Mouse (Mus musculus): Measurements from ENCODE around the gene Ap1m2. TPM values are rescaled to one million over a fixed set of nuclear protein-coding genes. Genes with fewer than 3 reads are reported as not detected.
"Not testable (repeated sequence)": the region's sequence is repeated elsewhere in the genome, so short reads cannot be mapped to it uniquely, and the experiment has no call there.

Ap1m2 gene
- polyA plus RNA-seq, 1 experiment from 2014 or later: 53.3 TPM

DNA sequence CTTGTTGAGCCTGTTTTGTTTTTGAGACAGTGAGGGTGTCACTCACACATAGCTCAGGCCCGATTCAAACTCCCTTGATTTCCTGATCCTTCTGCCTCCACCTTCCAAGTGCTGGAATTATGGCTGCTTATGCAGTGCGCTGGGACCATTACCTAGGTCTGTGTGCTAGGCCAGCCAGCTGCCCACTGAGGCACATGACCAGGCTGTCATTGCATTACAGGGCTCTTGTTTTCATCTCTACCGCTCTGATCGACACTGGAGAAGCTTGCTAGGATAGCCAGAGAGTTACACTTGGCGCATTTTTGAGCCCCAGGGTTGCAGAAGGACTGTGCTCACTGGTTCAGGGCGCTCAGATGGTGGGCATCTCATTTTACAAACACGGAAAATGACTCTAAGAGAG is 442 bp downstream of the Ap1m2 start:
- no peaks in the 10 kb centered on the region for H3K4me1 ChIP-seq
- ATAC-seq (ENCODE audit: borderline replicate concordance, extremely low read depth, low FRiP score, low TSS enrichment): no peak
- H3K36me3 ChIP-seq: no peaks in the 10 kb centered on the region
- H3K4me3 ChIP-seq: peak overlapping the region; percentile 50
- no peaks in the 10 kb centered on the region for H3K9me3 ChIP-seq
- peak overlapping the region; percentile 51 for H3K4me2 ChIP-seq
- 0 out of 2 replicates have a peak overlapping the region, but pooled peaks have one; percentile 3 for H3K27ac ChIP-seq
- H3K27me3 ChIP-seq: peaks cover 16% of the 10 kb centered on the region
- H3K9ac ChIP-seq: peak overlapping the region; percentile 44
- 19% methylated on average over 7 of the region's 7 CpGs for WGBS

DNA sequence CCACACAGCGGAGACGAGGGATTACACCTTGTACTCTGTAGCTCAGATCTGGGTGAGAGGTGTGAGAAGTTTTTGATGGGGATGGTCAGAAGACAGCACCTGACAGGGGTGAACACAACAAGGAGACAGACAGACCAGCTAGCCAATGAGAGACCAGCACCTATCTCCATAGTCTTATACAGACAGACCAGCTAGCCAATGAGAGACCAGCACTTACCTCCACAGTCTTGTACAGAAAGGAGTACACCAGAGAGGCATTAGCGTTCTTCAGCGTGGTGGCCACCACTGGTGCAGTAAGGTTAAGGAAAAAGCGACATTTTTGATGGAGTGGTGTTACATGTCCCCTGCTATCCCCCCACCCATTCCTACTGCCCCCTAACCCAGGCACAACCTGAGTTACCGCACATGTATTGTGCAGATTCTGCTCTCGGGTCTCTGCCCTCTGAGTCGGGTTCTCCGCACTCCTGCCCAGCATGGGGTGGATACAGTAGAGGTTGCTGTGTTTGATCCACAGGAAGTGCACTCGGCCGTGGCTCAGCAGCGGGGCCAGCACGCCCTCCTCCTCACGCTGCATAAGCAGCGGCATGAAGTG is 2.9 kb downstream of the Ap1m2 start:
- Histone ChIP-seq H3K4me3 (no peak overlapping the region), H3K27me3 (peaks cover 16% of the 10 kb centered on the region), H3K9ac (no peak overlapping the region), H3K4me1 (no peaks in the 10 kb centered on the region), H3K4me2 (no peak overlapping the region), H3K27ac (no peak overlapping the region), H3K9me3 (no peaks in the 10 kb centered on the region), H3K36me3 (no peaks in the 10 kb centered on the region)
- no peak for ATAC-seq (ENCODE audit: borderline replicate concordance, extremely low read depth, low FRiP score, low TSS enrichment)
- 65% methylated on average over 15 of the region's 15 CpGs for WGBS

DNA sequence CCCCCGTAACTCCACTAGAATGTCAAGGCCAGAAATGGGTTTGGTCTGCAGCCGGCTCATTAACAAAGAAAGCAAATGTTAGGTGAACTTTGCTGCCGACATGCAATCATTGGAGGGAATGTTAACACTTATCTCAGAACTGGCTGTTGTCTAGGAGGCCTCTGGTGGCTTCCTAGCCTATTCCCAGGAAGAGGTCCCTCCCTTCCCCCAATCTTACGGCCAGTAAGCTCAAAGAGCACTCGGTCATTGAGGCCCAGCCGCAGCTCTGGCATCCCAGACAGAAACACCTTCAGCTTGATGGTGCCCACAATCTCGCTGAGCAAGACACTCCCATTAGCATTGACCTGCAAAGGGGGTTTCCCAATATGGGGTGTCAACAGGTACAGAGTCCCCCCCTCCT is 7.1 kb downstream of the Ap1m2 start:
- H3K4me1 ChIP-seq: no peaks in the 10 kb centered on the region
- WGBS: 72% methylated on average over 7 of the region's 7 CpGs
- H3K27ac ChIP-seq: no peak overlapping the region
- H3K9ac ChIP-seq: no peak overlapping the region
- H3K4me3 ChIP-seq: no peak overlapping the region
- no peak overlapping the region for H3K4me2 ChIP-seq
- ATAC-seq (ENCODE audit: borderline replicate concordance, extremely low read depth, low FRiP score, low TSS enrichment): no peak
- no peaks in the 10 kb centered on the region for H3K27me3 ChIP-seq
- H3K9me3 ChIP-seq: no peaks in the 10 kb centered on the region
- no peaks in the 10 kb centered on the region for H3K36me3 ChIP-seq

DNA sequence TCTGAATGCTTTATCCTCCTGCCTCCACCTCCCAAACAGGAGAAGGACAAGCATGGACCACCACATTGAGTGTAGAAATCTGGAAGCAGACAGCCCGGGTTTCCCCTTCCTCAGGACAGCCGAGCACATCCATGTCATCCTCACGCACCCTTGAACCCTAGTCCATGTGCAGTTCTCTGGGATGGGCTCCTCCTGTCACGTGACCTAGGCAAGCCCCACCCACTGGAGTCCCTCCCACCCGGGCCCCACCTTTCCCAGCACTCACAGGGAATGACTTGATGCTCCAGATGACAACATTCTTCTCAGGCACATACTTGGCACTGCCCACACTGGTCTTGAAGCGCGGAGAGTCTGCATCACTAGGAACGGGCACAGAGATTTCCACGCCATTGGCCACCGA is 13.1 kb downstream of the Ap1m2 start:
- H3K4me3 ChIP-seq: no peak overlapping the region
- H3K36me3 ChIP-seq: no peaks in the 10 kb centered on the region
- H3K4me2 ChIP-seq: no peak overlapping the region
- ATAC-seq (ENCODE audit: borderline replicate concordance, extremely low read depth, low FRiP score, low TSS enrichment): no peak
- no peaks in the 10 kb centered on the region for H3K9me3 ChIP-seq
- H3K4me1 ChIP-seq: no peaks in the 10 kb centered on the region
- no peak overlapping the region for H3K9ac ChIP-seq
- 81% methylated on average over 10 of the region's 10 CpGs for WGBS
- H3K27ac ChIP-seq: no peak overlapping the region
- no peaks in the 10 kb centered on the region for H3K27me3 ChIP-seq

DNA sequence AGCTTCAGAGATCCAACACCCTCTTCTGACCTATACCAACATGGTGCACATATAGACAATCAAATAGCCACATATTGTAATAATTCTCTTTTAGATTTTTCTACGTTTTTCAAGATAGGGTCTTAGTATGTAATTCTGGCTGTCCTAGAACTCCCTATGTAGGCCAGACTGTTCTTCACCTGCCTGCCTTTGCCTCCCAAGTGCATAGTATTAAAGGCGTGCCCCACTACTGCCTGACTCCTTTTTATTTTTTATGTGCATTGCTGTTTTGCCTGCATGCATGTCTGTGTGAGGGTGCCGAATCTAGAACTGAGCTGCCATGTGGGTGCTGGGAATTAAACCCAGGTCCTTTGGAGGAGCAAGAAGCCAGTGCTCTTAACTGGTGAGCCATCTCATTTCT is 19.9 kb downstream of the Ap1m2 start:
- no peak overlapping the region for H3K4me3 ChIP-seq
- no peaks in the 10 kb centered on the region for H3K36me3 ChIP-seq
- H3K4me1 ChIP-seq: peaks cover 20% of the 10 kb centered on the region
- no peak overlapping the region for H3K27ac ChIP-seq
- no peak for ATAC-seq (ENCODE audit: borderline replicate concordance, extremely low read depth, low FRiP score, low TSS enrichment)
- WGBS: 88% methylated on average over 3 of the region's 3 CpGs
- no peaks in the 10 kb centered on the region for H3K27me3 ChIP-seq
- no peak overlapping the region for H3K9ac ChIP-seq
- H3K4me2 ChIP-seq: no peak overlapping the region
- H3K9me3 ChIP-seq: no peaks in the 10 kb centered on the region

DNA sequence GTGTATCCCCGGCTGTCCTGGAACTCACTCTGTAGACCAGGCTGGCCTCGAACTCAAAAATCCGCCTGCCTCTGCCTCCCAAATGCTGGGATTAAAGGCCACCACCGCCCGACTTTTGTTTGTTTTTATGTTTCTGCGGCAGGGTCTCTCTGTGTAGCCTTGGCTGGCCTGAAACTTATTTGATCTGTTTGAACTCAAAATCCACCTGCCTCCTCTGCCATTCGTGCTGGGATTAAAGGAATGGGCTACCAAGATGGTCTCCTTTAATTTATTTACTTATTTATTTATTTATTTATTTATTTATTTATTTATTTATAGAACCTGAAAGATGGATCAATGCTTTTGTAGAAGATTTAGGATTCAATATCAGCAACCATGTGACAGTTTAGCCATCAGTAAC is 20.3 kb downstream of the Ap1m2 start:
- Histone ChIP-seq H3K4me1 (peaks cover 23% of the 10 kb centered on the region), H3K27ac (peak overlapping the region; percentile 86), H3K4me3 (peak overlapping the region; percentile 32), H3K4me2 (peak overlapping the region; percentile 47), H3K9ac (peak overlapping the region; percentile 20)
- H3K36me3 ChIP-seq; H3K27me3 ChIP-seq; H3K9me3 ChIP-seq; ATAC-seq (ENCODE audit: borderline replicate concordance, extremely low read depth, low FRiP score, low TSS enrichment): not testable (repeated sequence)
- WGBS: 11% methylated on average over 7 of the region's 7 CpGs

DNA sequence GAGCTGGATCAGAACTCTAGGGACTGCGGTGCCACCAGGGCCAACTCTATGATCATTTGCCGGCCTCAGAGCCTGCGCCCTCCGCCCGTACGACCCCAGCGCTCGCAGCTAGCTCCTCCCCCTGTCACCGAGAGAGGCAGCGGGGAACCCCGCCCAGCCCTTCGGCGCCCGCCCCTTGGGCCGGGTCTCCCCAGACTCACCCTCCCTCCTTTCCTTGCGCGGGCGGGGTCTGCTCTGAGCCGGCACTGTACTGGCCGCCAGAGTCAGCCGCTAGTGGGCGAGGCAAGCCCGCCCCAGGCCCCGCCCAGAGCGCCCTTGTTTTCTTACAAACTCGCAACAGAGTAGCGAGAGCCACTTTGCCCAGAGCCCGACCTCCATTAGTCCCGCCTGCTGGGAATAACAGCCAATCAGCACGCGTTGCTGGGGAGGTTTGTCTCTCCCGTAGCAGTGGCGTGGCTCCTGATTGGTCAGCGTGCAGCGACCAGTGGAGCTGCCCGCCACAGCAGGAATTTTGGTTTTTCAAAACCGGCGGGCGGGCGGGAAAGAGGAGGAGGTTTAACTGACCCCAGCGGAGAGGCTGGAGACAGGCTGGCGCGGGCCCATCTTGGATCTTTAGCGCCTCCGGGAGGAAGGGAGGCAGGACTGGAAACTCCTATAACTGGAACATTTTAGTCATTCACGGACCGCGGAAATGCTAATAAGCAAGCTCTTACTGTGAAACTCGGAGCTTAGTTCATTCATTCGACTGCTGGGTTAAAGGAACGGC is 20.9 kb downstream of the Ap1m2 start, which contains the start of gene Cdkn2d:
TSS of gene Cdkn2d (minus strand) at position 386 of the 766 bp plus-strand sequence.
- peak; percentile 96 for ATAC-seq (ENCODE audit: borderline replicate concordance, extremely low read depth, low FRiP score, low TSS enrichment)
- Histone ChIP-seq H3K4me2 (peak within 1 kb of the TSS; percentile 76), H3K9me3 (no peaks in the 10 kb centered on the region), H3K4me3 (peak within 1 kb of the TSS; percentile 67), H3K4me1 (peaks cover 29% of the 10 kb centered on the region), H3K36me3 (no peaks in the 10 kb centered on the region), H3K27me3 (no peaks in the 10 kb centered on the region), H3K9ac (peak within 1 kb of the TSS; percentile 90), H3K27ac (peak within 1 kb of the TSS; percentile 86)
- WGBS: under 1% methylated on average over 51 of the region's 51 CpGs

DNA sequence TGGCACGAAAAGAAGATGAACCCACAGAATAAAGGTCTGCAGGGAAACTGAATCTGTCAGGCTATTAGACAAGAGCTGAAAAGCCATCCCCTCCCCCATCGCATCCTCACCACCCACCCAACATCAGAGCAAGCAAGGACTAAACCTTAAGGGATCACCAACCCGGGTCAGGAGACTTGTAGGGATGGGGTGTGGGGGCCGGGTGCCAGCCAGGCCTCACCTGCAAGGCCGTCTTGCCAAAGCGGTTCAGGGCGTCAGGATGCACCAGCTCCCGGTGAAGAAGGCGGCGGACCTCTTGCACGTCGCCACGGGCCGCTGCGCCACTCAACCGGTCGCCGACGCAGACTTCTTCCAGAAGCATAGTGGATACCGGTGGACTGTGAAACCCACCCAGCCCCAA is 21.5 kb downstream of the Ap1m2 start:
- no peaks in the 10 kb centered on the region for H3K36me3 ChIP-seq
- peak overlapping the region; percentile 73 for H3K27ac ChIP-seq
- no peaks in the 10 kb centered on the region for H3K27me3 ChIP-seq
- WGBS: under 1% methylated on average over 20 of the region's 20 CpGs
- H3K4me1 ChIP-seq: peaks cover 29% of the 10 kb centered on the region
- H3K4me3 ChIP-seq: peak overlapping the region; percentile 67
- peak overlapping the region; percentile 76 for H3K4me2 ChIP-seq
- no peak for ATAC-seq (ENCODE audit: borderline replicate concordance, extremely low read depth, low FRiP score, low TSS enrichment)
- peak overlapping the region; percentile 90 for H3K9ac ChIP-seq
- no peaks in the 10 kb centered on the region for H3K9me3 ChIP-seq

DNA sequence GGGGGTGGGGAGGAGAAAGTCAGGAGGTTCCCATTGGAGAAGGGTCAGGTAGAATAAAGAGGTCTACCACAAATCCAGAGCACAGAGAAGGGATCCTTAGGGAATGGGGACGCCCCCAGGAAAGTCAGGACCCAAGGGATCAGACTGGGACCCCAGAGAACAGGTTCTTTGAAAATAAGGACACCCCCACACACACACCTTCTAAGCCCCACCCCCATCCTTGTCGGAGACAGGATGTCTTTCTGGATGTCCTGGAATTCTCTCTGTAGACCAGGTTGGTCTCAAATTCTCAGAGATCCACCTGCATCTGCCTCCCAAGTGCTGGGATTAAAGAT is 22.8 kb downstream of the Ap1m2 start:
- H3K4me1 ChIP-seq: peaks cover 29% of the 10 kb centered on the region
- H3K27me3 ChIP-seq: no peaks in the 10 kb centered on the region
- peak overlapping the region; percentile 67 for H3K4me3 ChIP-seq
- no peak for ATAC-seq (ENCODE audit: borderline replicate concordance, extremely low read depth, low FRiP score, low TSS enrichment)
- peaks cover 4% of the 10 kb centered on the region for H3K36me3 ChIP-seq
- no peaks in the 10 kb centered on the region for H3K9me3 ChIP-seq
- 83% methylated on average over 2 of the region's 2 CpGs for WGBS
- peak overlapping the region; percentile 22; the same call in 1 of the 2 replicates for H3K9ac ChIP-seq
- 0 out of 2 replicates have a peak overlapping the region, but pooled peaks have one; percentile 80 for H3K27ac ChIP-seq
- peak overlapping the region; percentile 76 for H3K4me2 ChIP-seq

DNA sequence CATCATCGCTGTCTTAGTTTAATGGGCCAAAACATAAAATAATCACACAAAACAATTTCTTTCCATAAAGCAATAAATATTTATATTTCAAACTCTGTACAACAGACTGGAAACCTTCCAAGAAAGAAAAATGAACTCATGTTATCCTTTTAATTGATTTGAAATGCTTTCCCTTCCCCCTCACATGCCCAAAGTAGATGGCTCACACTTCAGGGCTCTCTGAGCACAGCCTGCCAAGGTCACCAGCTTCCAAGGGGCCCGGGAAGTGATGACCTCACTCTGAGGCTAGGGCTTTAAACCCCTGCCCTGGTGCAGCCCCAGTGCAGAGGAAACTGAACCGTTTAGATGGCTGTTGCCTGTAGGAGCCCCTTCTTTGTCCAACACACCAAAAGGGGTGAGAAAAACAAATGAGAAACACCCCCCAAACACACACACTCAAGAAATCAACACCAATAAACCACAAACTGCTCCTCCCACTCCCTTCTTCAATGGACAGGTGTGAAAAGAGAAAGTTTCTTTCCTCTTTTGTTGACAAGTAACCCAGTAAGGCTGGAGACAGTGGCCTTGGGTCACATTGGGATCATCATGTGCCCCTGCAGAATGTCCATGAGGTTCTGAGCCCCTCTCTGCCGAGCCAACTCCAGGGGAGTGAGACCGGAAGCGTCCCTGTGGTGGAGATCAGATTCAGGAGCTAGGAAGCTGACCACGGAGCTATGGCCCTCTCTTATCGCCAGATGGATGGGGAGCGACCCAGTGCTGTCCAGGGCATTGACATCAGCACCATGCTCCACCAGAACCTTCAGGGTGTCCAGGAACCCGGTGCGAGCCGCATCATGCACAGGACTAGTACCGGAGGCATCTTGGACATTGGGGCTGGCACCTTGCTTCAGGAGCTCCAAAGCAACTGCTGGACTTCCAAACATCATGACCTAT is 23.5 kb downstream of the Ap1m2 start:
- WGBS: 74% methylated on average over 13 of the region's 13 CpGs
- Histone ChIP-seq H3K27me3 (no peaks in the 10 kb centered on the region), H3K4me3 (peak overlapping the region; percentile 67), H3K9me3 (no peaks in the 10 kb centered on the region), H3K36me3 (peaks cover 10% of the 10 kb centered on the region), H3K9ac (peak overlapping the region; percentile 22; the same call in 1 of the 2 replicates), H3K4me1 (peaks cover 29% of the 10 kb centered on the region), H3K4me2 (peak overlapping the region; percentile 76), H3K27ac (peak overlapping the region; percentile 80)
- ATAC-seq (ENCODE audit: borderline replicate concordance, extremely low read depth, low FRiP score, low TSS enrichment): no peak

DNA sequence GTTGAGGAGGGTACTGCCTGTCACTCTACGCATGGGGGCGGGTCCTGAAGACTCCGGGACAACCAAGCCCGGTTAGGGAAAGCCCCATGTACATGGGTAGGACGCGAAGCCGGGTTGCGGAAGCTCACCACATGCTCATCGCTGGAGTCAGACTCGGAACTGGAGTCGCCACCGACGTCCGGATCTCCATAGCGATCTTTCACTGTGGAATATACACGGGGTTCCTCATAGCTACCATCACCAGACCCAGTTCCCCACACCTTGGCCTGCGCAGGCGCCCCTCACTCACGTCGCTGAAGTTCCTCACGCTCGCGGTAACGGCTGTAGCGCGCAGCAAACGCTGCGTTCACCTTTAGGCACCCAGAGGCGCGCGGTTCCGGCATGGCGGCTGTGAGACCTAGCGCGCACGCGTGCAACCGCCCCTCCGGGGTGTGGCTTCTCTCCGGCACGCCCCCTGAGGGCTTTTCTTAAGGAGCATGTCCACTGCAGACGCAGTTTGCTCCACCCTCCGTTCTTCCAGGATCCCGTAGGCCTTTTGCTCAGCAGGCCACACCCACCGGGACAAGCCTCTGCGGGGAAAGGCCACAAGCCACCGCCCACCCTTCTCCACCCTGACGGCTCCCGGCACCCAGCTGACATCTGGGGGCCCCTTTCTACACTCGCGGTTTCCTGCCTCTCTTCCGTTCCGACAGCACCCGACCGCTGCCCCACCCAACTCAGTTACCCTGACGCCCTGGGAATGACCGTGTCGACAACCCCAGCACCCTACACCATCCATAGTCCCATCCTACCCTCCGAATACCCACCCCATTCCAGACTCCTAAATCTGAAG is 24.4 kb downstream of the Ap1m2 start, which contains the start of gene Kri1:
TSS of gene Kri1 (minus strand) at position 399 of the 832 bp plus-strand sequence.
- H3K4me3 ChIP-seq: peak within 1 kb of the TSS; percentile 67
- peaks cover 14% of the 10 kb centered on the region for H3K36me3 ChIP-seq
- H3K4me2 ChIP-seq: peak within 1 kb of the TSS; percentile 76
- peaks cover 29% of the 10 kb centered on the region for H3K4me1 ChIP-seq
- H3K9me3 ChIP-seq: no peaks in the 10 kb centered on the region
- under 1% methylated on average over 59 of the region's 59 CpGs for WGBS
- ATAC-seq (ENCODE audit: borderline replicate concordance, extremely low read depth, low FRiP score, low TSS enrichment): peak; percentile 76
- H3K27me3 ChIP-seq: no peaks in the 10 kb centered on the region
- H3K27ac ChIP-seq: peak within 1 kb of the TSS; percentile 80
- peak within 1 kb of the TSS; percentile 60 for H3K9ac ChIP-seq

Measured in lung, embryonic 15.5 days (tissue).